In the genomic region with DNA sequence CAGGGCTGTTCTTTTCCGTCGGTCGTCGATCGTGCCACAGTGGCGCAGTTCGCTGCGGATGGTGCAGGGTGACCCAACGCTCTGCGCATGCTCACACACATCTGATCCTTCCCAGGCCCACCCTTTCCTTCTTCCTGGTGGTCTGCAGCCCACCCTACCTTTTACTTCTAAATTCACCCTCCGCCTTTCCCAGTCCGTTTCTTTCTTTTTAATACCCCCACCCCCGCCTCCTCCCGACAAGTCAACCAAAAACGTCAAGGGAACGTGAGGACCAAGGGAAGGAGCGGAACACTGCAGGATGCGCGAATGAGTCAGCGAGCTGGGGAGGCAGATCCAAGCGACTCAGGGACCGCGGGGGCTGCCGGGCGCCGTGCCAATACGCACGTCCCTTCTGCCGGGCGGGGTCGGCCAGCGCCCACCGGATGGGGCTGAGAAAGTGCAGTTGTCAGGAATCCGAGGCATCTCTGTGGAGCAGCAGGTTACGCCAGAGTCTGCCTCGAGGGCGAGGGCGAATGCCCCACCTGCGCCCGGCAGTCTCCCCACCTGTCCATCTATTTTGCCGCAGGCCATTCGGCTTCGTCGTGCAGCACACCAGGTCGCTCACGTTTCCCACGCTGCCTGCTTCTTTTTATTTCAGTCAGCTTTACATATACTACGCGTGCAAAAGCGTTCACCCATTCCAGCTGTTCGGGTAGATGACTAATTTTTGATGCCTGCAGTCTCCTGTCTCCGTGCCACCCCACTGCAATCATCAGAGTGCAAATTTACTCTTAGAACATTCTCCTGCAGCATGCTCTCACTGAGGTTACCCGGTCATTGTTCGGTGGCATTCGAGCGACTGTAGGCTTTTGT, we compare ENCODE assay signal across 7 mouse cellular contexts. TPM values are rescaled to one million over a fixed set of nuclear protein-coding genes. Genes with fewer than 3 reads are reported as not detected.
DNase-seq lines count a peak whose midpoint lies in the region; ATAC-seq and TF ChIP-seq lines count a peak whose summit lies in the region.

No protein-coding gene starts in this region.

- peak; percentile 100 for TF ChIP-seq EP300 in ES-Bruce4 (IDR thresholded peaks at IDR 0.05; ENCODE audit: insufficient read depth, low read depth, low read length)

- H3K4me3 ChIP-seq in ES-Bruce4 (ENCODE audit: low read depth, low read length): peak overlapping the region; percentile 49
- H3K4me3 ChIP-seq in heart, embryonic 15.5 days: peak overlapping the region; percentile 56

- peak overlapping the region; percentile 97 for H3K27ac ChIP-seq in ES-Bruce4 (ENCODE audit: insufficient read depth, low read length)
- H3K27ac ChIP-seq in heart, embryonic 15.5 days: no peak overlapping the region

- no peak for TF ChIP-seq CTCF in ES-Bruce4 (IDR thresholded peaks at IDR 0.05; ENCODE audit: low read depth, low read length)

- H3K27me3 ChIP-seq in ES-Bruce4 (ENCODE audit: control insufficient read depth, insufficient read depth, low read length, poor library complexity, severe bottlenecking): no peaks in the 10 kb centered on the region
- H3K27me3 ChIP-seq in heart, embryonic 15.5 days: 0 out of 2 replicates have a peak, but pooled peaks cover 3% of the 10 kb centered on the region

- no peak for TF ChIP-seq POLR2A in ES-Bruce4 (IDR thresholded peaks at IDR 0.05; ENCODE audit: insufficient read depth, low read length)

- peak overlapping the region; percentile 97 for H3K4me2 ChIP-seq in heart, embryonic 15.5 days

- WGBS in heart, embryonic 15.5 days: under 1% methylated on average over 56 of the region's 56 CpGs

- peaks cover 7% of the 10 kb centered on the region for H3K4me1 ChIP-seq in ES-Bruce4 (ENCODE audit: control insufficient read depth, insufficient read depth, low read length)
- peaks cover 19% of the 10 kb centered on the region for H3K4me1 ChIP-seq in heart, embryonic 15.5 days (replicated peaks)

- H3K36me3 ChIP-seq in ES-Bruce4 (ENCODE audit: control insufficient read depth, insufficient read depth, low read length, poor library complexity, severe bottlenecking): no peaks in the 10 kb centered on the region
- H3K36me3 ChIP-seq in heart, embryonic 15.5 days: no peaks in the 10 kb centered on the region

- peak overlapping the region; percentile 56 for H3K9ac ChIP-seq in ES-Bruce4 (ENCODE audit: low read depth, poor library complexity, severe bottlenecking)
- peak overlapping the region; percentile 52; the same call in 1 of the 2 replicates for H3K9ac ChIP-seq in heart, embryonic 15.5 days

- ATAC-seq in activated CD4-positive, CD25-positive, alpha-beta regulatory T cell, adult 4 months: peak; percentile 66
- ATAC-seq in heart, embryonic 15.5 days (replicated peaks; ENCODE audit: insufficient number of reproducible peaks, insufficient read depth, low FRiP score, low read depth): peak; percentile 45

- DNase-seq in embryo, embryonic 11 days: peak; percentile 82
- peak; percentile 77 to 79 for DNase-seq in layer of hippocampus, postnatal 10 days (ENCODE audit: low spot score in 2 of 2)
- peak; percentile 72 for DNase-seq in mesoderm, embryonic 11.5 days (ENCODE audit: low read depth, low spot score)
- DNase-seq in spleen, postnatal 10 days (ENCODE audit: low spot score in 2 of 2): peak; percentile 24 to 52

- no peaks in the 10 kb centered on the region for H3K9me3 ChIP-seq in ES-Bruce4 (replicated peaks; ENCODE audit: control insufficient read depth, insufficient read depth, low read length, poor library complexity, severe bottlenecking)
- H3K9me3 ChIP-seq in heart, embryonic 15.5 days (replicated peaks): no peaks in the 10 kb centered on the region

RNA-seq across cellular contexts. Expression of a gene that starts 36.8 kb away (rescaled TPM):
- 1,494 and 1,686 TPM in 2 replicates for polyA plus RNA-seq in ES-Bruce4 (2011; ENCODE audit: insufficient read depth, insufficient read length, low read depth, missing spikeins)
- polyA plus RNA-seq in activated CD4-positive, CD25-positive, alpha-beta regulatory T cell, adult 4 months (2017; shearing (Covaris generic)): 10 to 100 TPM; 64.2 to 69.4 TPM
- 8.4 and 12.2 TPM in 2 replicates for polyA plus RNA-seq in heart, embryonic 15.5 days (2015; fragmentation: Nextera tagmentation; extraction: Ambion mirVana)
- total RNA-seq in layer of hippocampus, postnatal 10 days (2021): 100 to 1,000 TPM in 1 of 2 experiments, 10 to 100 TPM in 1; 99.1 to 117 TPM

RNA-seq across cellular contexts. Expression of a gene that starts 55.0 kb away (rescaled TPM):
- polyA plus RNA-seq in ES-Bruce4 (2011; ENCODE audit: insufficient read depth, insufficient read length, low read depth, missing spikeins): 10.9 and 11.6 TPM in 2 replicates
- 1 to 10 TPM; 6.6 to 8.7 TPM for polyA plus RNA-seq in activated CD4-positive, CD25-positive, alpha-beta regulatory T cell, adult 4 months (2017; shearing (Covaris generic))
- polyA plus RNA-seq in heart, embryonic 15.5 days (2015; fragmentation: Nextera tagmentation; extraction: Ambion mirVana): 5.0 and 6.7 TPM in 2 replicates
- total RNA-seq in layer of hippocampus, postnatal 10 days (2021): 10 to 100 TPM; 24.3 to 27.8 TPM

RNA-seq across cellular contexts. Expression of a gene that starts 57.4 kb away (rescaled TPM):
- 610 and 613 TPM in 2 replicates for polyA plus RNA-seq in ES-Bruce4 (2011; ENCODE audit: insufficient read depth, insufficient read length, low read depth, missing spikeins)
- polyA plus RNA-seq in activated CD4-positive, CD25-positive, alpha-beta regulatory T cell, adult 4 months (2017; shearing (Covaris generic)): under 1 TPM in 1 of 2 experiments, not detected in 1; 0.22 TPM
- polyA plus RNA-seq in heart, embryonic 15.5 days (2015; fragmentation: Nextera tagmentation; extraction: Ambion mirVana): 0.56 and 0.79 TPM in 2 replicates
- not detected for total RNA-seq in layer of hippocampus, postnatal 10 days (2021)

Comparison
In these comparisons a context has a peak if more than half of its experiments do, and no peak if none do; other contexts are left out.
1. RNA of a gene that starts 36.8 kb away (polyA plus RNA-seq): 1,494 to 1,686 TPM in ES-Bruce4; 64.2 to 69.4 TPM in activated CD4-positive, CD25-positive, alpha-beta regulatory T cell, adult 4 months and 8.4 to 12.2 TPM in heart, embryonic 15.5 days; every median in the first group is over 10 times any median in the second.
2. RNA of a gene that starts 57.4 kb away (polyA plus RNA-seq): 610 to 613 TPM in ES-Bruce4; 0.56 to 0.79 TPM in heart, embryonic 15.5 days and 0.22 TPM in activated CD4-positive, CD25-positive, alpha-beta regulatory T cell, adult 4 months; every median in the first group is over 100 times any median in the second.
3. Peak in every context shown above with its lines, with median percentiles within 50 percentile points of each other: DNase-seq.